Mouse (Mus musculus) C2C12 (cell line): Measurements from ENCODE around the gene Cdc42ep1.

Source experiments
- CEBPB ChIP-seq: IDR thresholded peaks from one replicate; pipeline ENCODE4 v1.6.1; 2011; ENCODE audit warnings: low read depth, mild to moderate bottlenecking, control low read depth, moderate library complexity
- FOSL1 ChIP-seq: IDR thresholded peaks from one replicate; pipeline ENCODE4 v1.8.0; 2011; ENCODE audit warnings: mild to moderate bottlenecking, low read length; ENCODE audit not compliant: poor library complexity, insufficient read depth, severe bottlenecking
- MYOD1 ChIP-seq: IDR thresholded peaks from one replicate; pipeline ENCODE4 v1.6.1; 2011; ENCODE audit warnings: low read depth; ENCODE audit not compliant: control insufficient read depth, insufficient read length

- TF ChIP-seq FOSL1: no peak
- no peak for TF ChIP-seq CEBPB
- TF ChIP-seq MYOD1: peak; percentile 13
These were observed 7.0 kb upstream of the Cdc42ep1 start for GRCm38 (mm10) chr15:78835200-78836085.
